Mouse (Mus musculus): ENCODE data around the gene 4933417A18Rik.

GRCm38 (mm10) chr13:34916520-34917167 is 7.6 kb upstream of the 4933417A18Rik start:
- TF ChIP-seq CTCF (IDR thresholded peaks at IDR 0.05; ENCODE audit: borderline replicate concordance, insufficient read depth, low read length) (no peak), POLR2A (IDR thresholded peaks at IDR 0.05; ENCODE audit: low read depth, low read length) (no peak)

Measured in embryonic fibroblast, embryonic 13.5 days (primary cell).